Mouse (Mus musculus) neural tube, embryonic 15.5 days (tissue): Measurements from ENCODE around the gene Furin. TPM values are rescaled to one million over a fixed set of nuclear protein-coding genes. Genes with fewer than 3 reads are reported as not detected.

Experiments
- ATAC-seq: fragments of 200-750 bp; cut with Nextera tagmentation; 2 replicates; pipeline ENCODE4 v1.8.0; 2017; ENCODE audit warnings: mild to moderate bottlenecking, moderate TSS enrichment, moderate library complexity; ENCODE audit not compliant: low FRiP score
- H3K27ac ChIP-seq: fragments of 300-500 bp; sonication (generic); replicated peaks from 2 replicates; pipeline ENCODE4 v1.5.1; 2015; ENCODE audit warnings: mild to moderate bottlenecking, inconsistent platforms
- H3K27me3 ChIP-seq: fragments of 300-500 bp; sonication (generic); replicated peaks from 2 replicates; pipeline ENCODE4 v1.6.1; 2015; ENCODE audit warnings: inconsistent platforms
- H3K36me3 ChIP-seq: fragments of 300-500 bp; sonication (generic); 2 replicates; pipeline ENCODE4 v1.6.1; 2015; ENCODE audit warnings: inconsistent platforms
- H3K4me1 ChIP-seq: fragments of 300-500 bp; sonication (generic); 2 replicates; pipeline ENCODE4 v1.6.1; 2015; ENCODE audit warnings: inconsistent platforms
- H3K4me2 ChIP-seq: fragments of 300-500 bp; sonication (generic); 2 replicates; pipeline ENCODE4 v1.6.1; 2015; ENCODE audit warnings: inconsistent platforms, mild to moderate bottlenecking, moderate library complexity
- H3K4me3 ChIP-seq: fragments of 300-500 bp; sonication (generic); replicated peaks from 2 replicates; pipeline ENCODE4 v1.5.1; 2015; ENCODE audit warnings: mild to moderate bottlenecking, inconsistent platforms
- H3K9ac ChIP-seq: fragments of 300-500 bp; sonication (generic); replicated peaks from 2 replicates; pipeline ENCODE4 v1.6.1; 2015; ENCODE audit warnings: mild to moderate bottlenecking, inconsistent platforms
- H3K9me3 ChIP-seq: fragments of 300-500 bp; sonication (generic); replicated peaks from 2 replicates; pipeline ENCODE4 v1.6.1; 2016; ENCODE audit warnings: inconsistent platforms
- WGBS: fragments of 180-500 bp; shearing (Covaris S2); methylation state at CpG from one replicate; pipeline ENCODE4 v1.1.7; 2015; ENCODE audit warnings: mixed read lengths; 5-methylcytosine and 5-hydroxymethylcytosine counted together
- polyA plus RNA-seq: library from polyadenylated mRNA; unstranded; fragments of >200 nt; fragmentation: Nextera tagmentation; extraction: Ambion mirVana; gene quantifications from 2 replicates; pipeline ENCODE4 v1.2.1, GENCODE M21; 2015

Gene Furin
- polyA plus RNA-seq, 1 experiment from 2014 or later: 5.6 TPM

- Histone ChIP-seq H3K4me1 (no peaks in the 10 kb centered on the region), H3K9me3 (no peaks in the 10 kb centered on the region), H3K27ac (no peak overlapping the region), H3K9ac (no peak overlapping the region), H3K4me2 (no peak overlapping the region), H3K27me3 (no peaks in the 10 kb centered on the region; the same call in 1 of the 2 replicates), H3K4me3 (no peak overlapping the region), H3K36me3 (no peaks in the 10 kb centered on the region)
- ATAC-seq: no peak
- 46% methylated on average over 10 of the region's 10 CpGs for WGBS
These were observed 7.0 kb upstream of the Furin start for GRCm38 (mm10) chr7:80412279-80412678.

- Histone ChIP-seq H3K4me3 (no peak overlapping the region), H3K27me3 (peaks cover 3% of the 10 kb centered on the region; the same call in 1 of the 2 replicates), H3K27ac (no peak overlapping the region), H3K36me3 (no peaks in the 10 kb centered on the region), H3K9ac (no peak overlapping the region), H3K9me3 (no peaks in the 10 kb centered on the region), H3K4me2 (no peak overlapping the region), H3K4me1 (no peaks in the 10 kb centered on the region)
- ATAC-seq: no peak
- WGBS: 82% methylated on average over 9 of the region's 9 CpGs
These were observed 5.1 kb upstream of the Furin start for GRCm38 (mm10) chr7:80410380-80410779.

- Histone ChIP-seq H3K4me1 (peaks cover 8% of the 10 kb centered on the region), H3K27ac (no peak overlapping the region), H3K36me3 (no peaks in the 10 kb centered on the region), H3K27me3 (peaks cover 9% of the 10 kb centered on the region; the same call in 1 of the 2 replicates), H3K9me3 (no peaks in the 10 kb centered on the region), H3K4me2 (no peak overlapping the region), H3K4me3 (no peak overlapping the region), H3K9ac (no peak overlapping the region)
- WGBS: 83% methylated on average over 9 of the region's 9 CpGs
- ATAC-seq: no peak
These were observed 2.5 kb upstream of the Furin start for GRCm38 (mm10) chr7:80407712-80408111.

- ATAC-seq: no peak
- Histone ChIP-seq H3K9me3 (no peaks in the 10 kb centered on the region), H3K27ac (no peak overlapping the region), H3K4me3 (no peak overlapping the region), H3K27me3 (peaks cover 9% of the 10 kb centered on the region; the same call in 1 of the 2 replicates), H3K4me2 (no peak overlapping the region), H3K36me3 (no peaks in the 10 kb centered on the region), H3K4me1 (peaks cover 14% of the 10 kb centered on the region), H3K9ac (no peak overlapping the region)
- WGBS: 88% methylated on average over 3 of the region's 3 CpGs
These were observed 950 bp upstream of the Furin start for GRCm38 (mm10) chr7:80406186-80406585.

GRCm38 (mm10) chr7:80404101-80404894, 938 bp downstream of the Furin start:
- WGBS: 63% methylated on average over 7 of the region's 7 CpGs
- Histone ChIP-seq H3K27me3 (peaks cover 9% of the 10 kb centered on the region; the same call in 1 of the 2 replicates), H3K9ac (no peak overlapping the region), H3K4me1 (peaks cover 33% of the 10 kb centered on the region), H3K36me3 (no peaks in the 10 kb centered on the region), H3K27ac (no peak overlapping the region), H3K4me3 (no peak overlapping the region), H3K9me3 (no peaks in the 10 kb centered on the region), H3K4me2 (no peak overlapping the region)
- no peak for ATAC-seq

- peak overlapping the region; percentile 85 for H3K27ac ChIP-seq
- H3K4me3 ChIP-seq: peak overlapping the region; percentile 90
- H3K4me1 ChIP-seq: peaks cover 40% of the 10 kb centered on the region
- WGBS: 51% methylated on average over 9 of the region's 9 CpGs
- H3K9me3 ChIP-seq: no peaks in the 10 kb centered on the region
- no peaks in the 10 kb centered on the region for H3K36me3 ChIP-seq
- H3K4me2 ChIP-seq: peak overlapping the region; percentile 82
- peaks cover 9% of the 10 kb centered on the region; the same call in 1 of the 2 replicates for H3K27me3 ChIP-seq
- ATAC-seq: no peak
- 0 out of 2 replicates have a peak overlapping the region, but pooled peaks have one; percentile 91 for H3K9ac ChIP-seq
These were observed 1.7 kb downstream of the Furin start for GRCm38 (mm10) chr7:80403551-80403950.

- H3K27ac ChIP-seq: peak overlapping the region; percentile 85
- H3K4me2 ChIP-seq: peak overlapping the region; percentile 82
- H3K9ac ChIP-seq: peak overlapping the region; percentile 91
- peaks cover 4% of the 10 kb centered on the region; the same call in 1 of the 2 replicates for H3K36me3 ChIP-seq
- H3K4me3 ChIP-seq: peak overlapping the region; percentile 90
- H3K9me3 ChIP-seq: no peaks in the 10 kb centered on the region
- peaks cover 43% of the 10 kb centered on the region for H3K4me1 ChIP-seq
- peak; percentile 79 for ATAC-seq
- peaks cover 9% of the 10 kb centered on the region; the same call in 1 of the 2 replicates for H3K27me3 ChIP-seq
- WGBS: under 1% methylated on average over 28 of the region's 92 CpGs
These were observed 2.5 kb downstream of the Furin start for GRCm38 (mm10) chr7:80402651-80403321.

- Histone ChIP-seq H3K27me3 (peaks cover 9% of the 10 kb centered on the region; the same call in 1 of the 2 replicates), H3K9me3 (no peaks in the 10 kb centered on the region), H3K27ac (peak overlapping the region; percentile 85), H3K36me3 (peaks cover 11% of the 10 kb centered on the region), H3K4me3 (peak overlapping the region; percentile 90), H3K4me1 (peaks cover 43% of the 10 kb centered on the region), H3K9ac (peak overlapping the region; percentile 91), H3K4me2 (peak overlapping the region; percentile 82)
- under 1% methylated on average over 73 of the region's 102 CpGs for WGBS
- ATAC-seq: peak; percentile 33
These were observed 3.2 kb downstream of the Furin start for GRCm38 (mm10) chr7:80401860-80402641.

- H3K4me2 ChIP-seq: peak overlapping the region; percentile 82
- H3K27me3 ChIP-seq: peaks cover 9% of the 10 kb centered on the region; the same call in 1 of the 2 replicates
- no peaks in the 10 kb centered on the region for H3K9me3 ChIP-seq
- peaks cover 19% of the 10 kb centered on the region for H3K36me3 ChIP-seq
- H3K9ac ChIP-seq: peak overlapping the region; percentile 91
- H3K4me3 ChIP-seq: peak overlapping the region; percentile 90
- peak overlapping the region; percentile 85 for H3K27ac ChIP-seq
- peaks cover 43% of the 10 kb centered on the region for H3K4me1 ChIP-seq
- no peak for ATAC-seq
- 18% methylated on average over 5 of the region's 5 CpGs for WGBS
These were observed 4.0 kb downstream of the Furin start for GRCm38 (mm10) chr7:80401041-80401859.

GRCm38 (mm10) chr7:80400571-80400970, 4.7 kb downstream of the Furin start:
- peaks cover 24% of the 10 kb centered on the region for H3K36me3 ChIP-seq
- H3K27ac ChIP-seq: no peak overlapping the region
- H3K27me3 ChIP-seq: peaks cover 8% of the 10 kb centered on the region; the same call in 1 of the 2 replicates
- H3K9me3 ChIP-seq: no peaks in the 10 kb centered on the region
- 0 out of 2 replicates have a peak overlapping the region, but pooled peaks have one; percentile 4 for H3K4me2 ChIP-seq
- WGBS: 81% methylated on average over 6 of the region's 6 CpGs
- H3K4me1 ChIP-seq: peaks cover 43% of the 10 kb centered on the region
- no peak overlapping the region for H3K4me3 ChIP-seq
- no peak for ATAC-seq
- no peak overlapping the region for H3K9ac ChIP-seq
